Mouse (Mus musculus): ENCODE data around the gene Apobec4. TPM values are rescaled to one million over a fixed set of nuclear protein-coding genes. Genes with fewer than 3 reads are reported as not detected.

Apobec4 gene
- polyA plus RNA-seq, 1 experiment from 2014 or later = not detected

GRCm38 (mm10) chr1:152743095-152743826 lies 7.1 kb upstream of the Apobec4 start:
- DNase-seq (ENCODE audit: low spot score) = no peak
- H3K9me3 ChIP-seq (ENCODE audit: control insufficient read depth, low read length) = no peaks in the 10 kb centered on the region
- H3K9ac ChIP-seq (ENCODE audit: low read depth, low read length) = no peak overlapping the region
- 66% methylated on average over 15 of the region's 15 CpGs for WGBS
- H3K4me2 ChIP-seq = no peak overlapping the region
- no peak for ATAC-seq (replicated peaks; ENCODE audit: low FRiP score)
- no peaks in the 10 kb centered on the region for H3K36me3 ChIP-seq (ENCODE audit: control insufficient read depth, insufficient read depth, low read length)
- no peak overlapping the region for H3K4me3 ChIP-seq (ENCODE audit: low read depth, low read length)
- H3K27ac ChIP-seq (ENCODE audit: low read depth, low read length) = no peak overlapping the region
- H3K27me3 ChIP-seq (replicated peaks; ENCODE audit: control insufficient read depth, insufficient read depth, low read length) = no peaks in the 10 kb centered on the region
- H3K4me1 ChIP-seq (replicated peaks; ENCODE audit: control insufficient read depth, insufficient read depth, low read length) = no peaks in the 10 kb centered on the region

GRCm38 (mm10) chr1:152746426-152746825 lies 3.9 kb upstream of the Apobec4 start:
- Histone ChIP-seq H3K4me1 (replicated peaks; ENCODE audit: control insufficient read depth, insufficient read depth, low read length) (no peaks in the 10 kb centered on the region), H3K36me3 (ENCODE audit: control insufficient read depth, insufficient read depth, low read length) (no peaks in the 10 kb centered on the region)

GRCm38 (mm10) chr1:152749276-152749675 lies 1.1 kb upstream of the Apobec4 start:
- Histone ChIP-seq H3K9ac (ENCODE audit: low read depth, low read length) (no peak overlapping the region), H3K4me1 (replicated peaks; ENCODE audit: control insufficient read depth, insufficient read depth, low read length) (no peaks in the 10 kb centered on the region), H3K36me3 (ENCODE audit: control insufficient read depth, insufficient read depth, low read length) (no peaks in the 10 kb centered on the region), H3K4me2 (no peak overlapping the region), H3K4me3 (ENCODE audit: low read depth, low read length) (no peak overlapping the region), H3K9me3 (ENCODE audit: control insufficient read depth, low read length) (no peaks in the 10 kb centered on the region), H3K27ac (ENCODE audit: low read depth, low read length) (no peak overlapping the region), H3K27me3 (replicated peaks; ENCODE audit: control insufficient read depth, insufficient read depth, low read length) (no peaks in the 10 kb centered on the region)
- ATAC-seq (replicated peaks; ENCODE audit: low FRiP score) (no peak), DNase-seq (ENCODE audit: low spot score) (no peak)
- WGBS = 63% methylated on average over 9 of the region's 9 CpGs

More at GRCm38 (mm10) chr1:152746426-152746825, 3.9 kb upstream of the Apobec4 start:
- ATAC-seq (replicated peaks; ENCODE audit: low FRiP score) = 0 out of 2 replicates have a peak, but pooled peaks have one; percentile 45
- DNase-seq (ENCODE audit: low spot score) = peak; percentile 53
- WGBS = 14% methylated on average over 5 of the region's 5 CpGs
- Histone ChIP-seq H3K4me2 (no peak overlapping the region), H3K4me3 (ENCODE audit: low read depth, low read length) (no peak overlapping the region), H3K27ac (ENCODE audit: low read depth, low read length) (no peak overlapping the region), H3K27me3 (replicated peaks; ENCODE audit: control insufficient read depth, insufficient read depth, low read length) (no peaks in the 10 kb centered on the region), H3K9me3 (ENCODE audit: control insufficient read depth, low read length) (no peaks in the 10 kb centered on the region), H3K9ac (ENCODE audit: low read depth, low read length) (no peak overlapping the region)

- Histone ChIP-seq H3K4me1 (replicated peaks; ENCODE audit: control insufficient read depth, insufficient read depth, low read length) (0 out of 2 replicates have a peak, but pooled peaks cover 5% of the 10 kb centered on the region), H3K4me2 (no peak overlapping the region), H3K27ac (ENCODE audit: low read depth, low read length) (no peak overlapping the region), H3K27me3 (replicated peaks; ENCODE audit: control insufficient read depth, insufficient read depth, low read length) (peaks cover 5% of the 10 kb centered on the region), H3K36me3 (ENCODE audit: control insufficient read depth, insufficient read depth, low read length) (no peaks in the 10 kb centered on the region), H3K9ac (ENCODE audit: low read depth, low read length) (no peak overlapping the region), H3K9me3 (ENCODE audit: control insufficient read depth, low read length) (no peaks in the 10 kb centered on the region), H3K4me3 (ENCODE audit: low read depth, low read length) (no peak overlapping the region)
- no peak for ATAC-seq (replicated peaks; ENCODE audit: low FRiP score)
- WGBS = 49% methylated on average over 2 of the region's 2 CpGs
- no peak for DNase-seq (ENCODE audit: low spot score)
Observed at GRCm38 (mm10) chr1:152761791-152762190, 11.4 kb downstream of the Apobec4 start.

- WGBS = under 1% methylated on average over 86 of the region's 86 CpGs
- peaks cover 5% of the 10 kb centered on the region; the same call in 1 of the 2 replicates for H3K36me3 ChIP-seq (ENCODE audit: control insufficient read depth, insufficient read depth, low read length)
- H3K27ac ChIP-seq (ENCODE audit: low read depth, low read length) = peak within 1 kb of the TSS; percentile 84
- peak; percentile 94 for DNase-seq (ENCODE audit: low spot score)
- ATAC-seq (replicated peaks; ENCODE audit: low FRiP score) = peak; percentile 98
- peak within 1 kb of the TSS; percentile 94 for H3K9ac ChIP-seq (ENCODE audit: low read depth, low read length)
- no peaks in the 10 kb centered on the region for H3K9me3 ChIP-seq (ENCODE audit: control insufficient read depth, low read length)
- H3K27me3 ChIP-seq (replicated peaks; ENCODE audit: control insufficient read depth, insufficient read depth, low read length) = peaks cover 5% of the 10 kb centered on the region
- peak within 1 kb of the TSS; percentile 99 for H3K4me2 ChIP-seq
- H3K4me1 ChIP-seq (replicated peaks; ENCODE audit: control insufficient read depth, insufficient read depth, low read length) = 0 out of 2 replicates have a peak, but pooled peaks cover 5% of the 10 kb centered on the region
- H3K4me3 ChIP-seq (ENCODE audit: low read depth, low read length) = peak within 1 kb of the TSS; percentile 99
Observed at GRCm38 (mm10) chr1:152766032-152766772, 15.9 kb downstream of the Apobec4 start, which contains the start of the genes Rgl1 and Arpc5. Rgl1 (minus strand) TSS chr1:152766351. Arpc5 (plus strand) TSS chr1:152766542.

- WGBS = 1% methylated on average over 58 of the region's 60 CpGs
- H3K9ac ChIP-seq (ENCODE audit: low read depth, low read length) = peak overlapping the region; percentile 94
- peaks cover 8% of the 10 kb centered on the region for H3K36me3 ChIP-seq (ENCODE audit: control insufficient read depth, insufficient read depth, low read length)
- peaks cover 5% of the 10 kb centered on the region for H3K27me3 ChIP-seq (replicated peaks; ENCODE audit: control insufficient read depth, insufficient read depth, low read length)
- H3K27ac ChIP-seq (ENCODE audit: low read depth, low read length) = peak overlapping the region; percentile 84
- ATAC-seq (replicated peaks; ENCODE audit: low FRiP score) (peak; percentile 54), DNase-seq (ENCODE audit: low spot score) (no peak)
- peak overlapping the region; percentile 99 for H3K4me2 ChIP-seq
- no peaks in the 10 kb centered on the region for H3K9me3 ChIP-seq (ENCODE audit: control insufficient read depth, low read length)
- peak overlapping the region; percentile 99 for H3K4me3 ChIP-seq (ENCODE audit: low read depth, low read length)
- H3K4me1 ChIP-seq (replicated peaks; ENCODE audit: control insufficient read depth, insufficient read depth, low read length) = 0 out of 2 replicates have a peak, but pooled peaks cover 5% of the 10 kb centered on the region
Observed at GRCm38 (mm10) chr1:152766804-152767748, 16.7 kb downstream of the Apobec4 start.

- Histone ChIP-seq H3K9ac (ENCODE audit: low read depth, low read length) (no peak overlapping the region), H3K4me2 (peak overlapping the region; percentile 99), H3K27ac (ENCODE audit: low read depth, low read length) (no peak overlapping the region), H3K36me3 (ENCODE audit: control insufficient read depth, insufficient read depth, low read length) (peaks cover 12% of the 10 kb centered on the region), H3K27me3 (replicated peaks; ENCODE audit: control insufficient read depth, insufficient read depth, low read length) (peaks cover 5% of the 10 kb centered on the region), H3K4me1 (replicated peaks; ENCODE audit: control insufficient read depth, insufficient read depth, low read length) (0 out of 2 replicates have a peak, but pooled peaks cover 5% of the 10 kb centered on the region), H3K9me3 (ENCODE audit: control insufficient read depth, low read length) (no peaks in the 10 kb centered on the region), H3K4me3 (ENCODE audit: low read depth, low read length) (peak overlapping the region; percentile 99; the same call in 1 of the 2 replicates)
- ATAC-seq (replicated peaks; ENCODE audit: low FRiP score) (peak; percentile 62), DNase-seq (ENCODE audit: low spot score) (peak; percentile 67)
- WGBS = 10% methylated on average over 5 of the region's 5 CpGs
Observed at GRCm38 (mm10) chr1:152767749-152768488, 17.6 kb downstream of the Apobec4 start.
